Mouse (Mus musculus) liver, embryonic 12.5 days (tissue): ENCODE measurements around the gene Rccd1. TPM values are rescaled to one million over a fixed set of nuclear protein-coding genes. Genes with fewer than 3 reads are reported as not detected.

Experiments used
- ATAC-seq: fragments of 200-750 bp; cut with Nextera tagmentation; 2 replicates; pipeline ENCODE4 v1.8.0; 2017; ENCODE audit warnings: moderate number of reproducible peaks, mild to moderate bottlenecking, moderate library complexity
- H3K27ac ChIP-seq: fragments of 300-500 bp; sonication (generic); 2 replicates; pipeline ENCODE4 v1.5.1; 2016; ENCODE audit warnings: mild to moderate bottlenecking
- H3K27me3 ChIP-seq: fragments of 300-500 bp; sonication (generic); replicated peaks from 2 replicates; pipeline ENCODE4 v1.6.1; 2016; ENCODE audit warnings: mild to moderate bottlenecking, moderate library complexity
- H3K36me3 ChIP-seq: fragments of 300-500 bp; sonication (generic); 2 replicates; pipeline ENCODE4 v1.6.1; 2016; ENCODE audit warnings: mild to moderate bottlenecking, moderate library complexity
- H3K4me1 ChIP-seq: fragments of 300-500 bp; sonication (generic); 2 replicates; pipeline ENCODE4 v1.6.1; 2016
- H3K4me2 ChIP-seq: fragments of 300-500 bp; sonication (generic); 2 replicates; pipeline ENCODE4 v1.6.1; 2016; ENCODE audit warnings: mild to moderate bottlenecking, moderate library complexity
- H3K4me3 ChIP-seq: fragments of 300-500 bp; sonication (generic); 2 replicates; pipeline ENCODE4 v1.5.1; 2016; ENCODE audit warnings: mild to moderate bottlenecking, moderate library complexity
- H3K9ac ChIP-seq: fragments of 300-500 bp; sonication (generic); 2 replicates; pipeline ENCODE4 v1.6.1; 2016; ENCODE audit warnings: mild to moderate bottlenecking, moderate library complexity
- H3K9me3 ChIP-seq: fragments of 300-500 bp; sonication (generic); replicated peaks from 2 replicates; pipeline ENCODE4 v1.6.1; 2016; ENCODE audit warnings: mild to moderate bottlenecking, moderate library complexity
- WGBS: fragments of 180-500 bp; shearing (Covaris S2); methylation state at CpG from one replicate; pipeline ENCODE4 v1.1.7; 2016; ENCODE audit not compliant: insufficient replicate concordance; 5-methylcytosine and 5-hydroxymethylcytosine counted together
- polyA plus RNA-seq: library from polyadenylated mRNA; unstranded; fragments of >200 nt; fragmentation: Nextera tagmentation; extraction: Ambion mirVana; gene quantifications from 2 replicates; pipeline ENCODE4 v1.2.1, GENCODE M21; 2016

Gene Rccd1
- polyA plus RNA-seq = 5.1 and 5.6 TPM in 2 replicates

GRCm38 (mm10) chr7:80324043-80324815, at the start of gene Rccd1:
Gene Rccd1 (minus strand): TSS chr7:80324454.
- peak; percentile 99 for ATAC-seq
- peaks cover 62% of the 10 kb centered on the region for H3K36me3 ChIP-seq
- H3K4me2 ChIP-seq = peak within 1 kb of the TSS; percentile 87
- peak within 1 kb of the TSS; percentile 69 for H3K4me3 ChIP-seq
- peaks cover 25% of the 10 kb centered on the region for H3K4me1 ChIP-seq
- H3K27ac ChIP-seq = peak within 1 kb of the TSS; percentile 74
- H3K9me3 ChIP-seq = no peaks in the 10 kb centered on the region
- peak within 1 kb of the TSS; percentile 76 for H3K9ac ChIP-seq
- no peaks in the 10 kb centered on the region for H3K27me3 ChIP-seq
- 2% methylated on average over 38 of the region's 38 CpGs for WGBS

DNA sequence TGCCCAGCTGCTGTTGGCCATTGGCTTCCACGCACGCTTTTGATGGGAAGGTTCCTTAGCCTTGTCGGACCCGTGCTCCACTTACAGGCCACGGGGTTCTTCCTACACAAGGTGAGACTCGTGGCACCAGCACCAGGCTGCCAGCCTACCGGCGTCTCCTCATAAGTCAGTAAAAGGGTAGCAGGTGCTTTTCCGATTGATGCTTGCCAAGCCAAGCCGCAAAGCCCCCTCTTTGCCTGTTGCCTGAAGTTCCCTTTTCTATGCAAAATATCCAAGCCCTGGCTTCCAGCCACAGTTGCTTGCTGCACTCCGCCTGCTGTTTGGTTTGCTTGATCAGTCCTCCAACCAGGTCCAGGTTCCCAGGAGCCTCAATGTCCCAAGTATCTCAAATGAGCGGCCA, 49.6 kb upstream of the Rccd1 start:
- peaks cover 27% of the 10 kb centered on the region for H3K4me1 ChIP-seq
- no peak overlapping the region for H3K4me2 ChIP-seq
- no peak overlapping the region for H3K4me3 ChIP-seq
- WGBS = 71% methylated on average over 12 of the region's 12 CpGs
- peaks cover 3% of the 10 kb centered on the region; the same call in 1 of the 2 replicates for H3K36me3 ChIP-seq
- H3K27ac ChIP-seq = no peak overlapping the region
- H3K9ac ChIP-seq = no peak overlapping the region
- no peak for ATAC-seq
- H3K9me3 ChIP-seq = no peaks in the 10 kb centered on the region
- H3K27me3 ChIP-seq = peaks cover 42% of the 10 kb centered on the region

DNA sequence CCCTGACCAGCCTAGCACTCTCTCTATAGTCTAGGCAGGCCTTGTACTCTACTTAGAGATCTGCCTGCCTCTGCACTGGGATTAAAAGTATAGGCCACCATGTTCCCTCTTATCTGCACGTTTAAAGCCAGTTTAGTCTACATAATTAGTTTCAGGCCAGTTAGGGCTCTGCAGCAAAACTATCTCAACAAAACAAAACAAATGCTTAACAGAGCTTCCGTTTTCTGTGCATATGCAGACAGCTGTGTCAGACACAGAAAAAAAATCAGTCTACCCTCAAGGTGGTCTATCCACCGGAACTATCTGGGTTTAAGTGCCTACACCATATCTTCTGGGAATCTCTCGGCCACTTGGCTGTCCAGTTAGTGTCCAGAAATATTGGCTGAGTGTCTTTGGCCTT, 49.1 kb upstream of the Rccd1 start:
- no peak overlapping the region for H3K4me3 ChIP-seq
- H3K9me3 ChIP-seq = no peaks in the 10 kb centered on the region
- H3K27ac ChIP-seq = no peak overlapping the region
- H3K36me3 ChIP-seq = peaks cover 3% of the 10 kb centered on the region; the same call in 1 of the 2 replicates
- peaks cover 27% of the 10 kb centered on the region for H3K4me1 ChIP-seq
- no peak overlapping the region for H3K4me2 ChIP-seq
- 60% methylated on average over 4 of the region's 4 CpGs for WGBS
- peaks cover 42% of the 10 kb centered on the region for H3K27me3 ChIP-seq
- ATAC-seq = no peak
- H3K9ac ChIP-seq = no peak overlapping the region

- no peak overlapping the region for H3K4me3 ChIP-seq
- no peak overlapping the region for H3K9ac ChIP-seq
- no peaks in the 10 kb centered on the region for H3K9me3 ChIP-seq
- no peak overlapping the region for H3K4me2 ChIP-seq
- peaks cover 27% of the 10 kb centered on the region for H3K4me1 ChIP-seq
- peaks cover 10% of the 10 kb centered on the region for H3K36me3 ChIP-seq
- peaks cover 42% of the 10 kb centered on the region for H3K27me3 ChIP-seq
- ATAC-seq = no peak
- 41% methylated on average over 2 of the region's 2 CpGs for WGBS
- no peak overlapping the region for H3K27ac ChIP-seq
Measured at GRCm38 (mm10) chr7:80372667-80373066, 48.4 kb upstream of the Rccd1 start.

DNA sequence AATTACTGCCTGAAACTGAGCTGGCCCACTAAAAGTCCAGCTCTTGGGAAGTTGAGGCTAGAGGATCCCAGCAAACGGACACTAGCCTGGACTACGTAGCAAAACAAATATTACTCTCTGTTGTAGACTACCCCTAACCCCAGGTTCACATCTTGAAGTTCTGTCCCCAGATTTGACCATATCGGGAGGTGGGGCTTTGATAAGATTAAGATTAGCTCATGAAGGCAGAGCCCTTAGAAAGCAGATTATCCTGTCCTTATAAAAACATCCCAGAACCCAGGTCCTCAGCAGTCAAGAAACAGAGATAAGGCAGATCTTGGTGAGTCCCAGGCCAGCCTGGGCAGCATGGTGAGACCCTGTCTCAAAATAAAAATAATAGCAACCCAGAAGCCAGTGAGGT, 47.9 kb upstream of the Rccd1 start:
- no peak overlapping the region for H3K9ac ChIP-seq
- no peak overlapping the region for H3K4me3 ChIP-seq
- WGBS = 52% methylated on average over 3 of the region's 3 CpGs
- no peaks in the 10 kb centered on the region for H3K9me3 ChIP-seq
- peaks cover 27% of the 10 kb centered on the region for H3K4me1 ChIP-seq
- H3K27me3 ChIP-seq = peaks cover 42% of the 10 kb centered on the region
- H3K27ac ChIP-seq = no peak overlapping the region
- H3K36me3 ChIP-seq = peaks cover 15% of the 10 kb centered on the region
- no peak overlapping the region for H3K4me2 ChIP-seq
- no peak for ATAC-seq

DNA sequence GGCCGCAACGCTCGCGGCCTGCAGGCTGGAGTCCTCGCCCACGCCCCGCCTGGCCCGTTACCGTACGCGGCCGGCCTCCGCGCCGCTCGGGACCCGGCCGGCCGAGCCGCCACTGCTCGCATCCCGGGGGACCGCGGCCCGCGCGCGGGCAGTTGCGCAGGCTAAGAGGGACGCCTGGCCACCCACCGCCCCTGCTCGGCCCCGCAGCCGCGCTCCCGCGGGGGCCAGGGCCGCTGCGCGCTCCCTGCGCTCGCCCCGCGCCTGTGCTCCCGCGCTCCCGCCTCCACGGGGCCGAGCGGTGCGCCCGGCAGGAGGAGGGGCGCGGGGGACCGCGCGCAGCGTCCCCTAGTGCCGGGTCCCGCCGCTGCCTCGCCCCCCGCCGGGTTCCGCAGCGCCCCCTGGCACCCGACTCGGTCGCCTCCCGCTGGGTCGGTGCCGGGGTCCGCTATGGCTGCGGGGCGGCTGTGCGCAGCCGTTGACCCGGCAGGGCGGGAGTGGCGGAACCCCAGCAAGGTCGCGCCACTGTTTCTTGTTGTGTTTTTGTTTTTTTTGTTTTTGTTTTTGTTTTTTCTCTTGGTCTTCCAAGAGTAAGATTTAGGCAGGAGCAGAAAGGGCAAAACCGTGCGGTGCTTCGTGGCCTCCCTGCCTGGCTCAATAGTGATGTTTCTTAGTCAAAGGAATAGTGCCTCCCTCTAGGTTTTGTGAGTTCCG, 46.9 kb upstream of the Rccd1 start, which contains the start of gene Man2a2:
Man2a2 (minus strand) TSS at position 335 of the 711 bp plus-strand sequence.
- H3K4me1 ChIP-seq = peaks cover 27% of the 10 kb centered on the region
- ATAC-seq = peak; percentile 50
- H3K4me2 ChIP-seq = peak within 1 kb of the TSS; percentile 97

DNA sequence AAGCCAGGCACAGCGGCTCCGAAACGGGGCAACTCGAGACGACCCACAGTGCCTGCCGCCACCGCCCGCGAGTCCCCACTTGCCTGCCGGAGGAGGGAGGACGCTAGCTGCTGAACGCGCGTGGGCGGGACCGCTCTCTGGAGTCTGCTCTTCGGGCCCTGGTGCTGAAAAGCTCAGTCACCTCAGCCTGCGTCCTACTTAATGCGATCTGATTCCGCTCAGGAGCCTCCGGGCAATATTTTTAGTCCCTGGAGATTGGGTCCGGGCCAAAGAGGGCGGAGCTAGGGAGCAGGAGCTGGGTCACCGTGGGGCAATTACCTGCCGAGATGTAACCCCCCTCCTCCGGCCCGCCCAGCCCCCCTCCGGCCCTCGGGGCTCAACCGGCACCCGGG, 46.4 kb upstream of the Rccd1 start:
- under 1% methylated on average over 31 of the region's 31 CpGs for WGBS
- Histone ChIP-seq H3K27ac (peak overlapping the region; percentile 57), H3K27me3 (peaks cover 42% of the 10 kb centered on the region), H3K4me2 (peak overlapping the region; percentile 97), H3K9ac (peak overlapping the region; percentile 76), H3K4me1 (peaks cover 27% of the 10 kb centered on the region), H3K36me3 (peaks cover 30% of the 10 kb centered on the region), H3K9me3 (no peaks in the 10 kb centered on the region), H3K4me3 (peak overlapping the region; percentile 77)
- ATAC-seq = peak; percentile 32

More for the DNA sequence above, 46.9 kb upstream of the Rccd1 start, which contains the start of gene Man2a2:
- under 1% methylated on average over 82 of the region's 86 CpGs for WGBS
- no peaks in the 10 kb centered on the region for H3K9me3 ChIP-seq
- peaks cover 25% of the 10 kb centered on the region for H3K36me3 ChIP-seq
- peaks cover 42% of the 10 kb centered on the region for H3K27me3 ChIP-seq
- H3K27ac ChIP-seq = peak within 1 kb of the TSS; percentile 57
- peak within 1 kb of the TSS; percentile 76 for H3K9ac ChIP-seq
- H3K4me3 ChIP-seq = peak within 1 kb of the TSS; percentile 77

DNA sequence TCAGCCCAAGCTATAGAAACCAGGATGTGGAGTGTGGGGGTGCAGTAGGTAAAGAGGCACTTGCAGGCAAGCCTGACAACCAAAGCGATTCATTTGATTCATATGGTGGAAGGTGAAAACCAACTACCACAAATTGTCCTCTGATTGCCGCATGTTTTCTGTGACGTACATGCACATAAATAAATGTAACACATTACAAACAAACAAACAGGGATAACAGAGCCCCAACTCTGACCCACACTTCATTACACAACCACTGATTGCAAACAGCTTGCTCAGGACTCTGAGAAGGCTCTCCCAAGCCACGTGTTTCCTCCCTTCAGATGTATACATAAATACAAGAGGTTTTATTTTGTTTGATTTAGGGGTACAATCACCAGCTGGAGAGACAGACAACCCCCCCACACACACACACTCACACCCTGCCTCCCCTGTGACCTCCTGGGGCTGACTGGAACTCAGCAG, 45.7 kb upstream of the Rccd1 start:
- Histone ChIP-seq H3K27me3 (peaks cover 42% of the 10 kb centered on the region), H3K4me3 (peak overlapping the region; percentile 77), H3K4me1 (peaks cover 27% of the 10 kb centered on the region), H3K27ac (peak overlapping the region; percentile 57), H3K9me3 (no peaks in the 10 kb centered on the region), H3K9ac (peak overlapping the region; percentile 76; the same call in 1 of the 2 replicates), H3K4me2 (peak overlapping the region; percentile 97), H3K36me3 (peaks cover 30% of the 10 kb centered on the region)
- 43% methylated on average over 4 of the region's 4 CpGs for WGBS
- ATAC-seq = no peak

- Histone ChIP-seq H3K27ac (no peak overlapping the region), H3K9ac (no peak overlapping the region), H3K36me3 (peaks cover 34% of the 10 kb centered on the region), H3K27me3 (peaks cover 42% of the 10 kb centered on the region), H3K9me3 (no peaks in the 10 kb centered on the region), H3K4me2 (peak overlapping the region; percentile 97), H3K4me3 (no peak overlapping the region), H3K4me1 (peaks cover 27% of the 10 kb centered on the region)
- 55% methylated on average over 5 of the region's 5 CpGs for WGBS
- ATAC-seq = no peak
Measured at GRCm38 (mm10) chr7:80369461-80369860, 45.2 kb upstream of the Rccd1 start.

DNA sequence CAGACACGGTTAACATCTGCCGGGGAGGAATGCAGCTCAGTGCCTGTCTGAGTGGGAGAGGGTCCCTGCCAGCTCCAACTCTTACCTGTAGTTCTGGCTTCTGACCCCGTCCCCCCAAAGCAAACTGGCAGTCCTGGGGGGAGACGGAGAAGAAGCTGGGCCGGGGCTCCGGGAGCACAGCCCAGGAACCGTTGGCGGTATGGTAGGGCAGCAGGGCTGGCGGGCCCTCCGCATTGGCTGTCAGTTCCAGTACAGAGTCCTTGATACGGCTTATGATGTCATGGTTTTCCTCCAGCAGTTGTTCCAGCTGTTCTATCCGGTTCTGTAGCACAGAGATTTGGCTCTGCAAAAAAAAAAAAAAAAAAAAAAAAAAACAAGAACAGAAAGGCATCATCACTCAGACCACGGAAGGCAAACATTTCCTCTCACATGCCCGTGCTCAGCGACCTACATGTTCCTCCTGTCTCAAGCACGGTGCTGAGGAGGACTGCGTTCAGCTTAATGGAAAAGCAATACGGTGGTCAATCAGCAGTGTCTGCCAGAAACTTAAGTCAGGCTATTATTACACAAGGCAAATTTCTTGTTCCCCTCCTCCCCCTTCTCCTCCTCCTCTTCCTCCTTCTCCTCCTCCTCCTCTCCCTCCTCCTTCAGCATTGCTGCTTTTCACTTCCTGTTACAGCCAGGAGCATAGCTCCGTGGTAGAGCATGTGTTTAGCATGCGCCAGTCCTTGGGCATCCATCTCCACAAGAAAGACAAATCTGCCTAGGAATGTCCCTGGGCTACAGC, 44.6 kb upstream of the Rccd1 start:
- Histone ChIP-seq H3K9ac (no peak overlapping the region), H3K4me1 (peaks cover 27% of the 10 kb centered on the region), H3K36me3 (peaks cover 40% of the 10 kb centered on the region), H3K27ac (no peak overlapping the region), H3K27me3 (peaks cover 42% of the 10 kb centered on the region), H3K4me2 (peak overlapping the region; percentile 97; the same call in 1 of the 2 replicates), H3K9me3 (no peaks in the 10 kb centered on the region), H3K4me3 (no peak overlapping the region)
- no peak for ATAC-seq
- 62% methylated on average over 20 of the region's 20 CpGs for WGBS

DNA sequence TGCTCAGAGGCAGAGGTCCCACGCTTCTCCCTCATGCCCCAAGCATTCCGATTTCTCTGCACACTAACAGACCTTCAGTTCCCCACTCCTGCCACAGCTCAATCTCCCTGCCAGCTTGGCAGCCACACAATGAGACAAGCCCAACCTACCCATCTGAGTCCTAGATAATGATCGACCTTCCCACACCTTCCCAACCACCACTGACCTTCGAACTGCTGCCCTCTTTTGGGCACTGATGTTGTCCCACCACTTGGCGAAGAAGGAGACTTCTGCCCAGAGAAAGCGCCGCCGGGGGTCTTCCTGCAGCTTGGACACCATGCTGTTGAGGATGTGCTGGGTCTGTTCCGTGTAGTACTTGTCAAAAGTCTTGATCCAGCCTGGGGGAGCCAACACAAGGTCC, 43.8 kb upstream of the Rccd1 start:
- H3K36me3 ChIP-seq = peaks cover 48% of the 10 kb centered on the region

More for the DNA sequence above, 43.8 kb upstream of the Rccd1 start:
- Histone ChIP-seq H3K9me3 (no peaks in the 10 kb centered on the region), H3K9ac (no peak overlapping the region), H3K4me3 (no peak overlapping the region), H3K4me1 (peaks cover 27% of the 10 kb centered on the region), H3K27ac (no peak overlapping the region), H3K27me3 (peaks cover 39% of the 10 kb centered on the region), H3K4me2 (no peak overlapping the region)
- WGBS = 78% methylated on average over 9 of the region's 9 CpGs
- ATAC-seq = no peak
